Mouse (Mus musculus) kidney, adult 2 months (tissue): ENCODE data around the gene Tmem209.

Experiments
- CTCF ChIP-seq: fragments of 200-500 bp; conservative IDR thresholded peaks from 2 replicates; pipeline ENCODE4 v1.5.1; 2011; ENCODE audit warnings: low read depth, mild to moderate bottlenecking, control low read depth, low read length, moderate library complexity, mixed read lengths; ENCODE audit not compliant: insufficient read depth, insufficient read length
- POLR2A ChIP-seq: fragments of 200-500 bp; IDR thresholded peaks from one replicate; pipeline ENCODE4 v1.6.1; 2011; ENCODE audit warnings: low read depth, low read length, control low read depth

GRCm38 (mm10) chr6:30458626-30459025 lies 51.0 kb downstream of the Tmem209 start:
- no peak for TF ChIP-seq CTCF
- TF ChIP-seq POLR2A, result no peak
